Mouse (Mus musculus): ENCODE measurements at regions not wholly inside any gene's neighbourhood (a gene's known extent, or its start where the extent isn't known, plus 50 kb on each side); places are given as distances from the start of the nearest gene placed in this dataset.

DNA sequence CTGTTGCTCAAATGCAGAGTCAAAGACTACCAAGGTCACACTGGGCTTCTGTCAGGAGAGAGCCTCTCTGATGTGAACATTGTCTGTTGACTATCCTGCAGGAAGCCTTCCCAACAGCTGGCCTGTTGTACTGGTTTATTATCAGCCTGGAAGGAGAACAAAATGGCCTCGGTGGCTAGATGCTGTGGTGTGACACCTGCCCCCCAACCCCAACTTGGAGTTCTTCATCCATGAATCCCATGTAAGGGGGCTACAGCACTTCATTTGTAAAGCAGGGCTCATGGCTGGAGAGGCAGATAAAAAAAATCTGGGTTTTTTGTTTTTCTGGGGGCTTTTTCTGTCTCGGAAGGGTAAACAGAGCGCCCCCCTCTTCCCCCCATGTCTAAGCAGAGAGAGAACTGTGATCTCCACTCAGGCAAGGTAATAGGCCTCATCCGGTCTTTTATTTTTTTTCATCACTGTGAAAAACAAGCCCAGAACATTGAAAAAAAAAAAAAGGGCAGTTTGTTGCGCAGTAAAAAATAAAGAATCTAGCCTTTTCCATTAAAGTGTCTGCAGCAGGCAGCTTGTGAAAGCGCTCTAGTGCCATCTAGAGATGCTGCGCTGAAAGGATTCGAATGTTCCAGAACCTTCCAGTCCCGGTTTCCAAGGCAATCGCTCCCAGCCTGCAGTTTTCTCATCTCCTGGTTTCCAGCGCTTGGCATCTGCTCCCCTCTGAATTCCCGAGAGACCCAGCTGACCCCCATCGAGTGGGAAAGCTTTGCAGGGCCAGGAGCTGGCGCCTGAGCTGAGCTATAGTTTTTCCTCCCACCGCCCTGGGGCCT is 97.8 kb downstream of the Edn3 start:
- peaks cover 79% of the 10 kb centered on the region for H3K9me3 ChIP-seq (replicated peaks)
- no peaks in the 10 kb centered on the region for H3K36me3 ChIP-seq (replicated peaks)
- H3K4me1 ChIP-seq (ENCODE audit: insufficient read depth, low read depth, low read length), result no peaks in the 10 kb centered on the region
- no peak overlapping the region for H3K4me3 ChIP-seq (ENCODE audit: low read depth, low read length)
- H3K27me3 ChIP-seq (ENCODE audit: insufficient read depth, low read length), result no peaks in the 10 kb centered on the region
- DNase-seq (ENCODE audit: low spot score), result no peak
- no peak for ATAC-seq (ENCODE audit: extremely low read depth, insufficient number of reproducible peaks, low FRiP score, poor library complexity, severe bottlenecking)
- TF ChIP-seq TAL1 (conservative IDR thresholded peaks at IDR 0.05; ENCODE audit: low read depth, low read length) (no peak), GATA2 (IDR thresholded peaks at IDR 0.05; ENCODE audit: borderline replicate concordance, low read depth, low read length) (no peak), POLR2AphosphoS5 (IDR thresholded peaks at IDR 0.05; ENCODE audit: insufficient replicate concordance, low read depth, low read length) (no peak), CTCF (IDR thresholded peaks at IDR 0.05; ENCODE audit: low read depth, low read length) (no peak), GATA1 (IDR thresholded peaks at IDR 0.05; ENCODE audit: borderline replicate concordance, low read length) (no peak)

DNA sequence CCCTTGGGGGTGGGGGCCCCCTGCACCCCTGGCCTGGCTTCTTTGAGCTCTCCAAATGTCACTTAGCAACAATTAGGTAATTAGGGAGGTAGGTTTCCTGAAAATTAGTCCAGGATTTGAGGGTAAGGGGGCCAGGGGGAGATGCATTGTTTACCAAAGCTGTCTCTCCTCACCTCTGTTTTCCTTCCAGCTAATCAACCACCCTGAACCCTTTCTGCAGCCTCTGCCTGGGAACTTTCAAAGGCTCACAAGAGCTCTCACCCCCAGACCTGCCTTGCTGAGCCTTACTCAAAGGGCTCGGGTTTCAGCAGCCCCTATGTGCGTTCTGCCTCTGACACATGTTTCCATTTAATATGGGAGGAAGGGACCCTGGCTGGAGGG is 98.4 kb downstream of the Edn3 start:
- no peak for ATAC-seq (ENCODE audit: extremely low read depth, insufficient number of reproducible peaks, low FRiP score, poor library complexity, severe bottlenecking)
- no peaks in the 10 kb centered on the region for H3K27me3 ChIP-seq (ENCODE audit: insufficient read depth, low read length)
- H3K9me3 ChIP-seq (replicated peaks), result peaks cover 78% of the 10 kb centered on the region
- TF ChIP-seq CTCF (IDR thresholded peaks at IDR 0.05; ENCODE audit: low read depth, low read length), result no peak
- no peak for TF ChIP-seq POLR2AphosphoS5 (IDR thresholded peaks at IDR 0.05; ENCODE audit: insufficient replicate concordance, low read depth, low read length)
- TF ChIP-seq TAL1 (conservative IDR thresholded peaks at IDR 0.05; ENCODE audit: low read depth, low read length), result no peak
- TF ChIP-seq GATA1 (IDR thresholded peaks at IDR 0.05; ENCODE audit: borderline replicate concordance, low read length), result no peak
- TF ChIP-seq GATA2 (IDR thresholded peaks at IDR 0.05; ENCODE audit: borderline replicate concordance, low read depth, low read length), result no peak
- no peaks in the 10 kb centered on the region for H3K4me1 ChIP-seq (ENCODE audit: insufficient read depth, low read depth, low read length)
- no peak for DNase-seq (ENCODE audit: low spot score)
- no peaks in the 10 kb centered on the region for H3K36me3 ChIP-seq (replicated peaks)
- no peak overlapping the region for H3K4me3 ChIP-seq (ENCODE audit: low read depth, low read length)

- no peak for TF ChIP-seq TAL1 (conservative IDR thresholded peaks at IDR 0.05; ENCODE audit: low read depth, low read length)
- no peak for TF ChIP-seq GATA2 (IDR thresholded peaks at IDR 0.05; ENCODE audit: borderline replicate concordance, low read depth, low read length)
- no peak for TF ChIP-seq GATA1 (IDR thresholded peaks at IDR 0.05; ENCODE audit: borderline replicate concordance, low read length)
- no peak for TF ChIP-seq POLR2AphosphoS5 (IDR thresholded peaks at IDR 0.05; ENCODE audit: insufficient replicate concordance, low read depth, low read length)
- TF ChIP-seq CTCF (IDR thresholded peaks at IDR 0.05; ENCODE audit: low read depth, low read length), result no peak
- Histone ChIP-seq H3K4me1 (ENCODE audit: insufficient read depth, low read depth, low read length) (no peaks in the 10 kb centered on the region), H3K9me3 (replicated peaks) (peaks cover 78% of the 10 kb centered on the region), H3K4me3 (ENCODE audit: low read depth, low read length) (no peak overlapping the region), H3K36me3 (replicated peaks) (no peaks in the 10 kb centered on the region), H3K27me3 (ENCODE audit: insufficient read depth, low read length) (no peaks in the 10 kb centered on the region)
- ATAC-seq (ENCODE audit: extremely low read depth, insufficient number of reproducible peaks, low FRiP score, poor library complexity, severe bottlenecking) (no peak), DNase-seq (ENCODE audit: low spot score) (no peak)
These were observed 99.1 kb downstream of the Edn3 start for GRCm38 (mm10) chr2:174859533-174859932.

- Histone ChIP-seq H3K4me1 (ENCODE audit: insufficient read depth, low read depth, low read length) (no peaks in the 10 kb centered on the region), H3K27me3 (ENCODE audit: insufficient read depth, low read length) (no peaks in the 10 kb centered on the region), H3K36me3 (replicated peaks) (no peaks in the 10 kb centered on the region), H3K9me3 (replicated peaks) (peaks cover 80% of the 10 kb centered on the region), H3K4me3 (ENCODE audit: low read depth, low read length) (no peak overlapping the region)
- TF ChIP-seq GATA2 (IDR thresholded peaks at IDR 0.05; ENCODE audit: borderline replicate concordance, low read depth, low read length) (no peak), CTCF (IDR thresholded peaks at IDR 0.05; ENCODE audit: low read depth, low read length) (no peak), POLR2AphosphoS5 (IDR thresholded peaks at IDR 0.05; ENCODE audit: insufficient replicate concordance, low read depth, low read length) (no peak), GATA1 (IDR thresholded peaks at IDR 0.05; ENCODE audit: borderline replicate concordance, low read length) (no peak), TAL1 (conservative IDR thresholded peaks at IDR 0.05; ENCODE audit: low read depth, low read length) (no peak)
- DNase-seq (ENCODE audit: low spot score) (no peak), ATAC-seq (ENCODE audit: extremely low read depth, insufficient number of reproducible peaks, low FRiP score, poor library complexity, severe bottlenecking) (no peak)
These were observed 104.2 kb downstream of the Edn3 start for GRCm38 (mm10) chr2:174864657-174865056.

- DNase-seq (ENCODE audit: low spot score) (no peak), ATAC-seq (ENCODE audit: extremely low read depth, insufficient number of reproducible peaks, low FRiP score, poor library complexity, severe bottlenecking) (no peak)
- Histone ChIP-seq H3K4me1 (ENCODE audit: insufficient read depth, low read depth, low read length) (no peaks in the 10 kb centered on the region), H3K27me3 (ENCODE audit: insufficient read depth, low read length) (no peaks in the 10 kb centered on the region), H3K36me3 (replicated peaks) (no peaks in the 10 kb centered on the region), H3K4me3 (ENCODE audit: low read depth, low read length) (no peak overlapping the region), H3K9me3 (replicated peaks) (peaks cover 78% of the 10 kb centered on the region)
- TF ChIP-seq POLR2AphosphoS5 (IDR thresholded peaks at IDR 0.05; ENCODE audit: insufficient replicate concordance, low read depth, low read length), result no peak
- no peak for TF ChIP-seq GATA1 (IDR thresholded peaks at IDR 0.05; ENCODE audit: borderline replicate concordance, low read length)
- no peak for TF ChIP-seq GATA2 (IDR thresholded peaks at IDR 0.05; ENCODE audit: borderline replicate concordance, low read depth, low read length)
- TF ChIP-seq CTCF (IDR thresholded peaks at IDR 0.05; ENCODE audit: low read depth, low read length), result no peak
- TF ChIP-seq TAL1 (conservative IDR thresholded peaks at IDR 0.05; ENCODE audit: low read depth, low read length), result no peak
These were observed 106.1 kb downstream of the Edn3 start for GRCm38 (mm10) chr2:174866546-174866945.

GRCm38 (mm10) chr2:174867397-174867796 is 107.0 kb downstream of the Edn3 start:
- TF ChIP-seq CTCF (IDR thresholded peaks at IDR 0.05; ENCODE audit: low read depth, low read length) (no peak), POLR2AphosphoS5 (IDR thresholded peaks at IDR 0.05; ENCODE audit: insufficient replicate concordance, low read depth, low read length) (no peak), TAL1 (conservative IDR thresholded peaks at IDR 0.05; ENCODE audit: low read depth, low read length) (no peak), GATA1 (IDR thresholded peaks at IDR 0.05; ENCODE audit: borderline replicate concordance, low read length) (no peak), GATA2 (IDR thresholded peaks at IDR 0.05; ENCODE audit: borderline replicate concordance, low read depth, low read length) (no peak)
- DNase-seq (ENCODE audit: low spot score), result no peak
- ATAC-seq (ENCODE audit: extremely low read depth, insufficient number of reproducible peaks, low FRiP score, poor library complexity, severe bottlenecking), result no peak

More at GRCm38 (mm10) chr2:174867397-174867796, 107.0 kb downstream of the Edn3 start:
- no peaks in the 10 kb centered on the region for H3K27me3 ChIP-seq (ENCODE audit: insufficient read depth, low read length)
- H3K4me1 ChIP-seq (ENCODE audit: insufficient read depth, low read depth, low read length), result no peaks in the 10 kb centered on the region
- H3K9me3 ChIP-seq (replicated peaks), result peaks cover 79% of the 10 kb centered on the region
- no peak overlapping the region for H3K4me3 ChIP-seq (ENCODE audit: low read depth, low read length)
- no peaks in the 10 kb centered on the region for H3K36me3 ChIP-seq (replicated peaks)

All from G1E (cell line).